Mouse (Mus musculus): ENCODE data around the gene Usp7. TPM values are rescaled to one million over a fixed set of nuclear protein-coding genes. Genes with fewer than 3 reads are reported as not detected.
A peak's percentile ranks its signal among the peaks of the same experiment; 100 is the strongest.

Gene Usp7
- polyA plus RNA-seq, 1 experiment from 2014 or later, result 23.9 TPM

GRCm38 (mm10) chr16:8671551-8672349, 120.4 kb downstream of the Usp7 start, which contains the start of gene Carhsp1:
Gene Carhsp1, minus strand, starts transcription at chr16:8672155.
- Histone ChIP-seq H3K36me3 (ENCODE audit: control insufficient read depth, insufficient read depth, low read length) (no peaks in the 10 kb centered on the region), H3K4me2 (ENCODE audit: low read length) (peak within 1 kb of the TSS; percentile 63), H3K9ac (ENCODE audit: low read depth, low read length) (peak within 1 kb of the TSS; percentile 87), H3K27ac (ENCODE audit: low read depth, low read length) (peak within 1 kb of the TSS; percentile 69), H3K9me3 (ENCODE audit: control insufficient read depth, low read length) (no peaks in the 10 kb centered on the region), H3K4me1 (ENCODE audit: control insufficient read depth, insufficient read depth, low read depth, low read length) (peaks cover 37% of the 10 kb centered on the region), H3K4me3 (ENCODE audit: low read length) (peak within 1 kb of the TSS; percentile 89), H3K27me3 (replicated peaks; ENCODE audit: control insufficient read depth, insufficient read depth, low read length) (no peaks in the 10 kb centered on the region)
- ATAC-seq, result peak; percentile 91
- WGBS, result under 1% methylated on average over 65 of the region's 67 CpGs

GRCm38 (mm10) chr16:8670041-8671035, 121.8 kb downstream of the Usp7 start:
- Histone ChIP-seq H3K36me3 (ENCODE audit: control insufficient read depth, insufficient read depth, low read length) (no peaks in the 10 kb centered on the region), H3K9me3 (ENCODE audit: control insufficient read depth, low read length) (no peaks in the 10 kb centered on the region), H3K4me2 (ENCODE audit: low read length) (peak overlapping the region; percentile 63), H3K27ac (ENCODE audit: low read depth, low read length) (peak overlapping the region; percentile 62), H3K4me3 (ENCODE audit: low read length) (peak overlapping the region; percentile 89), H3K4me1 (ENCODE audit: control insufficient read depth, insufficient read depth, low read depth, low read length) (peaks cover 40% of the 10 kb centered on the region), H3K27me3 (replicated peaks; ENCODE audit: control insufficient read depth, insufficient read depth, low read length) (no peaks in the 10 kb centered on the region), H3K9ac (ENCODE audit: low read depth, low read length) (peak overlapping the region; percentile 87)
- WGBS, result 2% methylated on average over 13 of the region's 15 CpGs
- ATAC-seq, result peak; percentile 47

GRCm38 (mm10) chr16:8669432-8669831, 122.7 kb downstream of the Usp7 start:
- peak overlapping the region; percentile 87 for H3K9ac ChIP-seq (ENCODE audit: low read depth, low read length)
- H3K27me3 ChIP-seq (replicated peaks; ENCODE audit: control insufficient read depth, insufficient read depth, low read length), result no peaks in the 10 kb centered on the region
- H3K4me3 ChIP-seq (ENCODE audit: low read length), result peak overlapping the region; percentile 89
- no peak for ATAC-seq
- 47% methylated on average over 5 of the region's 5 CpGs for WGBS
- peaks cover 40% of the 10 kb centered on the region for H3K4me1 ChIP-seq (ENCODE audit: control insufficient read depth, insufficient read depth, low read depth, low read length)
- no peaks in the 10 kb centered on the region for H3K36me3 ChIP-seq (ENCODE audit: control insufficient read depth, insufficient read depth, low read length)
- peak overlapping the region; percentile 62 for H3K27ac ChIP-seq (ENCODE audit: low read depth, low read length)
- peak overlapping the region; percentile 63 for H3K4me2 ChIP-seq (ENCODE audit: low read length)
- H3K9me3 ChIP-seq (ENCODE audit: control insufficient read depth, low read length), result no peaks in the 10 kb centered on the region

GRCm38 (mm10) chr16:8668386-8668785, 123.7 kb downstream of the Usp7 start:
- Histone ChIP-seq H3K9me3 (ENCODE audit: control insufficient read depth, low read length) (no peaks in the 10 kb centered on the region), H3K4me1 (ENCODE audit: control insufficient read depth, insufficient read depth, low read depth, low read length) (peaks cover 43% of the 10 kb centered on the region), H3K27me3 (replicated peaks; ENCODE audit: control insufficient read depth, insufficient read depth, low read length) (no peaks in the 10 kb centered on the region), H3K9ac (ENCODE audit: low read depth, low read length) (peak overlapping the region; percentile 28; the same call in 1 of the 2 replicates), H3K36me3 (ENCODE audit: control insufficient read depth, insufficient read depth, low read length) (no peaks in the 10 kb centered on the region), H3K4me2 (ENCODE audit: low read length) (no peak overlapping the region; the same call in 1 of the 2 replicates), H3K4me3 (ENCODE audit: low read length) (no peak overlapping the region), H3K27ac (ENCODE audit: low read depth, low read length) (no peak overlapping the region)
- ATAC-seq, result no peak
- WGBS, result 35% methylated on average over 2 of the region's 2 CpGs

GRCm38 (mm10) chr16:8667814-8668213, 124.3 kb downstream of the Usp7 start:
- ATAC-seq, result no peak
- no peak overlapping the region for H3K27ac ChIP-seq (ENCODE audit: low read depth, low read length)
- H3K9me3 ChIP-seq (ENCODE audit: control insufficient read depth, low read length), result no peaks in the 10 kb centered on the region
- peaks cover under 1% of the 10 kb centered on the region; the same call in 1 of the 2 replicates for H3K36me3 ChIP-seq (ENCODE audit: control insufficient read depth, insufficient read depth, low read length)
- H3K9ac ChIP-seq (ENCODE audit: low read depth, low read length), result no peak overlapping the region
- peaks cover 43% of the 10 kb centered on the region for H3K4me1 ChIP-seq (ENCODE audit: control insufficient read depth, insufficient read depth, low read depth, low read length)
- 63% methylated on average over 4 of the region's 4 CpGs for WGBS
- H3K4me2 ChIP-seq (ENCODE audit: low read length), result no peak overlapping the region
- H3K27me3 ChIP-seq (replicated peaks; ENCODE audit: control insufficient read depth, insufficient read depth, low read length), result no peaks in the 10 kb centered on the region
- no peak overlapping the region for H3K4me3 ChIP-seq (ENCODE audit: low read length)

GRCm38 (mm10) chr16:8667261-8667660, 124.8 kb downstream of the Usp7 start:
- no peak overlapping the region for H3K9ac ChIP-seq (ENCODE audit: low read depth, low read length)
- peaks cover 6% of the 10 kb centered on the region; the same call in 1 of the 2 replicates for H3K36me3 ChIP-seq (ENCODE audit: control insufficient read depth, insufficient read depth, low read length)
- ATAC-seq, result no peak
- no peak overlapping the region for H3K27ac ChIP-seq (ENCODE audit: low read depth, low read length)
- no peak overlapping the region for H3K4me3 ChIP-seq (ENCODE audit: low read length)
- no peak overlapping the region for H3K4me2 ChIP-seq (ENCODE audit: low read length)
- 81% methylated on average over 7 of the region's 7 CpGs for WGBS
- peaks cover 43% of the 10 kb centered on the region for H3K4me1 ChIP-seq (ENCODE audit: control insufficient read depth, insufficient read depth, low read depth, low read length)
- no peaks in the 10 kb centered on the region for H3K9me3 ChIP-seq (ENCODE audit: control insufficient read depth, low read length)
- no peaks in the 10 kb centered on the region for H3K27me3 ChIP-seq (replicated peaks; ENCODE audit: control insufficient read depth, insufficient read depth, low read length)

DNA sequence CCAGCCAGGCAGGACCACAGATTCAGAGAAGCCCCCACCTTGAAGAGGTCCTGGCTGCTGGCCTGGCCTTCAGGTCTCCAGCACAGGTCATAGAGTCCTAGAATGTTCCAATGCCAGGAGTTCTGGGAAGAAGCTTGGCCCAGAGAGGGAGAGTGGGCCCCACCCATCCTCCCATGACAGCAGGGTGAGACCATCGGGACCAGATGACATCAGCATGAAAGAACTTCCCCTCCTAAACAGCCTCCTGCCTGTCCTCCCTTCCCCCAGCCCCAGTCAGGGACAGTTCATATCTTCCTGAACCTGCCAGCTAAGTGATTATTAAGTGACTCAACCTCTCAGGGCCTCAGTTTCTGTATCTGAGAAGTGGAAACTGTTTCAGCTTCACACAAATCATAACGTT, 125.7 kb downstream of the Usp7 start:
- no peak for ATAC-seq
- Histone ChIP-seq H3K9me3 (ENCODE audit: control insufficient read depth, low read length) (no peaks in the 10 kb centered on the region), H3K4me1 (ENCODE audit: control insufficient read depth, insufficient read depth, low read depth, low read length) (peaks cover 43% of the 10 kb centered on the region), H3K9ac (ENCODE audit: low read depth, low read length) (no peak overlapping the region), H3K27me3 (replicated peaks; ENCODE audit: control insufficient read depth, insufficient read depth, low read length) (no peaks in the 10 kb centered on the region), H3K4me3 (ENCODE audit: low read length) (no peak overlapping the region), H3K36me3 (ENCODE audit: control insufficient read depth, insufficient read depth, low read length) (peaks cover 7% of the 10 kb centered on the region; the same call in 1 of the 2 replicates), H3K27ac (ENCODE audit: low read depth, low read length) (no peak overlapping the region), H3K4me2 (ENCODE audit: low read length) (no peak overlapping the region)
- WGBS, result 62% methylated on average over 2 of the region's 2 CpGs

- Histone ChIP-seq H3K36me3 (ENCODE audit: control insufficient read depth, insufficient read depth, low read length) (peaks cover 9% of the 10 kb centered on the region), H3K4me2 (ENCODE audit: low read length) (no peak overlapping the region), H3K9me3 (ENCODE audit: control insufficient read depth, low read length) (no peaks in the 10 kb centered on the region), H3K4me1 (ENCODE audit: control insufficient read depth, insufficient read depth, low read depth, low read length) (peaks cover 39% of the 10 kb centered on the region), H3K4me3 (ENCODE audit: low read length) (no peak overlapping the region), H3K27me3 (replicated peaks; ENCODE audit: control insufficient read depth, insufficient read depth, low read length) (no peaks in the 10 kb centered on the region), H3K9ac (ENCODE audit: low read depth, low read length) (no peak overlapping the region), H3K27ac (ENCODE audit: low read depth, low read length) (no peak overlapping the region)
- WGBS, result 85% methylated on average over 5 of the region's 5 CpGs
- ATAC-seq, result no peak
These were observed 126.7 kb downstream of the Usp7 start for GRCm38 (mm10) chr16:8665367-8665766.
